Mouse (Mus musculus) heart, embryonic 16.5 days (tissue): ENCODE results near the gene Lat. TPM values are rescaled to one million over a fixed set of nuclear protein-coding genes. Genes with fewer than 3 reads are reported as not detected.

Experiments
- ATAC-seq: fragments of 200-750 bp; cut with Nextera tagmentation; replicated peaks from 2 replicates; pipeline ENCODE4 v1.8.0; 2017; ENCODE audit warnings: moderate number of reproducible peaks; ENCODE audit not compliant: insufficient read depth, low FRiP score; ENCODE audit errors: extremely low read depth
- H3K27ac ChIP-seq: fragments of 300-500 bp; sonication (generic); 2 replicates; pipeline ENCODE4 v1.5.1; 2014; ENCODE audit warnings: mild to moderate bottlenecking, low read length, control low read depth, moderate library complexity
- H3K27me3 ChIP-seq: fragments of 300-500 bp; sonication (generic); 2 replicates; pipeline ENCODE4 v1.6.1; 2014; ENCODE audit warnings: low read length, mixed read lengths; ENCODE audit not compliant: control insufficient read depth, insufficient read depth
- H3K36me3 ChIP-seq: fragments of 300-500 bp; sonication (generic); 2 replicates; pipeline ENCODE4 v1.6.1; 2014; ENCODE audit not compliant: control insufficient read depth, insufficient read depth
- H3K4me1 ChIP-seq: fragments of 300-500 bp; sonication (generic); 2 replicates; pipeline ENCODE4 v1.6.1; 2014; ENCODE audit warnings: low read length, mixed read lengths; ENCODE audit not compliant: control insufficient read depth, insufficient read depth
- H3K4me2 ChIP-seq: fragments of 300-500 bp; sonication (generic); 2 replicates; pipeline ENCODE4 v1.6.1; 2014; ENCODE audit warnings: low read depth, mild to moderate bottlenecking, control low read depth, low read length
- H3K4me3 ChIP-seq: fragments of 300-500 bp; sonication (generic); 2 replicates; pipeline ENCODE4 v1.5.1; 2014; ENCODE audit warnings: mild to moderate bottlenecking, control low read depth, low read length
- H3K9ac ChIP-seq: fragments of 300-500 bp; sonication (generic); 2 replicates; pipeline ENCODE4 v1.6.1; 2014; ENCODE audit warnings: low read length, control low read depth
- H3K9me3 ChIP-seq: fragments of 300-500 bp; sonication (generic); replicated peaks from 2 replicates; pipeline ENCODE4 v1.6.1; 2016; ENCODE audit warnings: low read length; ENCODE audit not compliant: control insufficient read depth
- WGBS: fragments of 180-500 bp; shearing (Covaris S2); extraction: QIAGEN DNeasy Blood & Tissue Kit; methylation state at CpG from one replicate; pipeline ENCODE4 v1.1.7; 2014; 5-methylcytosine and 5-hydroxymethylcytosine counted together
- polyA plus RNA-seq: library from polyadenylated mRNA; unstranded; fragments of >200 nt; fragmentation: Nextera tagmentation; extraction: Ambion mirVana; gene quantifications from 2 replicates; pipeline ENCODE4 v1.2.1, GENCODE M21; 2015

Gene Lat
- polyA plus RNA-seq, 1 experiment from 2014 or later: 51.1 TPM

- Histone ChIP-seq H3K4me1 (peaks cover 4% of the 10 kb centered on the region; the same call in 1 of the 2 replicates), H3K9me3 (no peaks in the 10 kb centered on the region), H3K27ac (no peak overlapping the region), H3K36me3 (no peaks in the 10 kb centered on the region), H3K4me3 (no peak overlapping the region), H3K9ac (no peak overlapping the region), H3K4me2 (no peak overlapping the region), H3K27me3 (no peaks in the 10 kb centered on the region)
- ATAC-seq: no peak
- WGBS: 75% methylated on average over 6 of the region's 6 CpGs
Observed at GRCm38 (mm10) chr7:126357838-126358237, 11.5 kb downstream of the Lat start.

GRCm38 (mm10) chr7:126356793-126357591 lies 12.4 kb downstream of the Lat start:
- Histone ChIP-seq H3K9me3 (no peaks in the 10 kb centered on the region), H3K4me1 (peaks cover 4% of the 10 kb centered on the region; the same call in 1 of the 2 replicates), H3K4me2 (no peak overlapping the region), H3K27ac (no peak overlapping the region), H3K4me3 (no peak overlapping the region), H3K36me3 (no peaks in the 10 kb centered on the region), H3K9ac (no peak overlapping the region), H3K27me3 (no peaks in the 10 kb centered on the region)
- WGBS: 45% methylated on average over 7 of the region's 7 CpGs
- ATAC-seq: no peak; the same call in 1 of the 2 replicates

GRCm38 (mm10) chr7:126355847-126356597 lies 13.3 kb downstream of the Lat start:
- Histone ChIP-seq H3K9ac (no peak overlapping the region), H3K27ac (no peak overlapping the region), H3K9me3 (no peaks in the 10 kb centered on the region), H3K27me3 (no peaks in the 10 kb centered on the region), H3K4me1 (peaks cover 4% of the 10 kb centered on the region; the same call in 1 of the 2 replicates), H3K4me3 (no peak overlapping the region), H3K4me2 (no peak overlapping the region), H3K36me3 (no peaks in the 10 kb centered on the region)
- ATAC-seq: no peak
- WGBS: 47% methylated on average over 5 of the region's 5 CpGs

- H3K36me3 ChIP-seq: no peaks in the 10 kb centered on the region
- no peak overlapping the region for H3K9ac ChIP-seq
- no peak overlapping the region for H3K4me2 ChIP-seq
- WGBS: 42% methylated on average over 14 of the region's 14 CpGs
- no peak overlapping the region for H3K27ac ChIP-seq
- H3K4me1 ChIP-seq: peaks cover 4% of the 10 kb centered on the region; the same call in 1 of the 2 replicates
- H3K9me3 ChIP-seq: no peaks in the 10 kb centered on the region
- no peak overlapping the region for H3K4me3 ChIP-seq
- no peaks in the 10 kb centered on the region for H3K27me3 ChIP-seq
- peak; percentile 32; the same call in 1 of the 2 replicates for ATAC-seq
Observed at GRCm38 (mm10) chr7:126354738-126355614, 14.4 kb downstream of the Lat start.

GRCm38 (mm10) chr7:126353994-126354365 lies 15.4 kb downstream of the Lat start:
- Histone ChIP-seq H3K27ac (no peak overlapping the region), H3K4me2 (no peak overlapping the region), H3K27me3 (no peaks in the 10 kb centered on the region), H3K9ac (no peak overlapping the region), H3K36me3 (no peaks in the 10 kb centered on the region), H3K4me3 (no peak overlapping the region), H3K9me3 (no peaks in the 10 kb centered on the region), H3K4me1 (peaks cover 4% of the 10 kb centered on the region; the same call in 1 of the 2 replicates)
- no peak for ATAC-seq
- 63% methylated on average over 3 of the region's 3 CpGs for WGBS

GRCm38 (mm10) chr7:126353251-126353993 lies 15.9 kb downstream of the Lat start:
- H3K27me3 ChIP-seq: no peaks in the 10 kb centered on the region
- no peak overlapping the region for H3K4me2 ChIP-seq
- peaks cover 4% of the 10 kb centered on the region; the same call in 1 of the 2 replicates for H3K4me1 ChIP-seq
- H3K36me3 ChIP-seq: no peaks in the 10 kb centered on the region
- H3K9ac ChIP-seq: no peak overlapping the region
- H3K9me3 ChIP-seq: no peaks in the 10 kb centered on the region
- H3K4me3 ChIP-seq: no peak overlapping the region
- ATAC-seq: no peak
- 60% methylated on average over 11 of the region's 11 CpGs for WGBS
- no peak overlapping the region for H3K27ac ChIP-seq

- H3K9ac ChIP-seq: no peak overlapping the region
- no peak overlapping the region for H3K4me3 ChIP-seq
- H3K4me2 ChIP-seq: no peak overlapping the region; the same call in 1 of the 2 replicates
- WGBS: 53% methylated on average over 10 of the region's 10 CpGs
- no peak overlapping the region for H3K27ac ChIP-seq
- H3K36me3 ChIP-seq: no peaks in the 10 kb centered on the region
- no peaks in the 10 kb centered on the region for H3K9me3 ChIP-seq
- H3K4me1 ChIP-seq: peaks cover 4% of the 10 kb centered on the region; the same call in 1 of the 2 replicates
- no peaks in the 10 kb centered on the region for H3K27me3 ChIP-seq
- ATAC-seq: no peak
Observed at GRCm38 (mm10) chr7:126351419-126351951, 17.9 kb downstream of the Lat start.
